Mouse (Mus musculus): ENCODE measurements at regions not wholly inside any gene's neighbourhood (a gene's known extent, or its start where the extent isn't known, plus 50 kb on each side); places are given as distances from the start of the nearest gene placed in this dataset.

GRCm38 (mm10) chr13:70458406-70458805 lies 179.0 kb downstream of the Ice1 start:
- no peak for DNase-seq (ENCODE audit: low spot score in 2 of 2)

GRCm38 (mm10) chr13:70464996-70465395 lies 172.4 kb downstream of the Ice1 start:
- no peak for DNase-seq (ENCODE audit: low spot score in 2 of 2)

- no peak for DNase-seq (ENCODE audit: low spot score in 2 of 2)
Observed at GRCm38 (mm10) chr13:70474746-70475145, 162.7 kb downstream of the Ice1 start.

GRCm38 (mm10) chr13:70475366-70475765 lies 162.1 kb downstream of the Ice1 start:
- DNase-seq (ENCODE audit: low spot score in 2 of 2) = no peak

- DNase-seq (ENCODE audit: low spot score in 2 of 2) = no peak
Observed at GRCm38 (mm10) chr13:70499302-70499701, 138.1 kb downstream of the Ice1 start.

All from thymus, postnatal 10 days (tissue).